Mouse (Mus musculus): ENCODE measurements around the gene Dagla. TPM values are rescaled to one million over a fixed set of nuclear protein-coding genes. Genes with fewer than 3 reads are reported as not detected.

Dagla gene
- polyA plus RNA-seq (2021; fragmentation: Nextera tagmentation), result 23.7 and 46.8 TPM in 2 replicates
- long read RNA-seq, experiment 1, full-length matches to known transcripts, result 2 of 21 reads
- long read RNA-seq, experiment 1, partial matches to known transcripts, result 2 of 21 reads
- long read RNA-seq, experiment 1, other reads (novel, unspliced or antisense), result 17 of 21 reads
- long read RNA-seq, experiment 2, partial matches to known transcripts, result 1 of 6 reads
- long read RNA-seq, experiment 2, other reads (novel, unspliced or antisense), result 5 of 6 reads

GRCm38 (mm10) chr19:10304810-10305544, at the start of gene Dagla:
Gene Dagla, minus strand, starts transcription at chr19:10304877.

GRCm38 (mm10) chr19:10240654-10241305, 63.9 kb downstream of the Dagla start, which contains the start of gene Myrf:
Gene Myrf, minus strand, starts transcription at chr19:10240748.

GRCm38 (mm10) chr19:10203848-10204615, 100.6 kb downstream of the Dagla start, which contains the start of the genes Tmem258 and Fen1:
Gene Tmem258, plus strand, starts transcription at chr19:10204014.
Gene Fen1, minus strand, starts transcription at chr19:10204169.

Other genes starting within 250 kb of the Dagla start
- gene Fads2, start 203.1 kb downstream of the Dagla start, polyA plus RNA-seq (2021; fragmentation: Nextera tagmentation), result 65.4 and 73.2 TPM in 2 replicates
- 148 and 175 TPM in 2 replicates for gene Fads1, start 122.0 kb downstream of the Dagla start, polyA plus RNA-seq (2021; fragmentation: Nextera tagmentation)
- gene Tmem258, start 100.9 kb downstream of the Dagla start, polyA plus RNA-seq (2021; fragmentation: Nextera tagmentation), result 396 and 417 TPM in 2 replicates
- 15.6 and 21.1 TPM in 2 replicates for gene Fen1, start 100.7 kb downstream of the Dagla start, polyA plus RNA-seq (2021; fragmentation: Nextera tagmentation)
- 2.4 and 5.1 TPM in 2 replicates for gene Myrf, start 64.1 kb downstream of the Dagla start, polyA plus RNA-seq (2021; fragmentation: Nextera tagmentation)
- 9.2 and 12.1 TPM in 2 replicates for gene Syt7, start 84.2 kb upstream of the Dagla start, polyA plus RNA-seq (2021; fragmentation: Nextera tagmentation)
- 2.9 and 3.6 TPM in 2 replicates for gene Lrrc10b, start 152.6 kb upstream of the Dagla start, polyA plus RNA-seq (2021; fragmentation: Nextera tagmentation)
- gene Ppp1r32, start 178.1 kb upstream of the Dagla start, polyA plus RNA-seq (2021; fragmentation: Nextera tagmentation), result 0.77 and 0.99 TPM in 2 replicates
- 8.3 and 20.8 TPM in 2 replicates for gene Cpsf7, start 220.4 kb upstream of the Dagla start, polyA plus RNA-seq (2021; fragmentation: Nextera tagmentation)
- gene Sdhaf2, start 221.3 kb upstream of the Dagla start, polyA plus RNA-seq (2021; fragmentation: Nextera tagmentation), result 65.6 and 71.1 TPM in 2 replicates

Data from left cerebral cortex, adult 6 months (tissue).